Mouse (Mus musculus) hindbrain, embryonic 14.5 days (tissue): ENCODE results near the gene H3f3a. TPM values are rescaled to one million over a fixed set of nuclear protein-coding genes. Genes with fewer than 3 reads are reported as not detected.

Source experiments
- ATAC-seq: fragments of 200-750 bp; cut with Nextera tagmentation; 2 replicates; pipeline ENCODE4 v1.8.0; 2017; ENCODE audit warnings: moderate number of reproducible peaks, mild to moderate bottlenecking, moderate TSS enrichment, moderate library complexity; ENCODE audit not compliant: low FRiP score
- DNase-seq: peaks from one replicate; pipeline ENCODE4 v3.0.0-alpha.2; 2015; ENCODE audit warnings: low spot score
- H3K27ac ChIP-seq: fragments of 300-500 bp; sonication (generic); 2 replicates; pipeline ENCODE4 v1.5.1; 2014; ENCODE audit warnings: mild to moderate bottlenecking, moderate library complexity
- H3K27me3 ChIP-seq: fragments of 300-500 bp; sonication (generic); 2 replicates; pipeline ENCODE4 v1.6.1; 2014; ENCODE audit warnings: mild to moderate bottlenecking, low read length, mixed read lengths; ENCODE audit not compliant: control insufficient read depth, insufficient read depth
- H3K36me3 ChIP-seq: fragments of 300-500 bp; sonication (generic); replicated peaks from 2 replicates; pipeline ENCODE4 v1.6.1; 2014; ENCODE audit not compliant: control insufficient read depth, insufficient read depth
- H3K4me1 ChIP-seq: fragments of 300-500 bp; sonication (generic); replicated peaks from 2 replicates; pipeline ENCODE4 v1.6.1; 2014; ENCODE audit warnings: antibody characterized with exemption, low read length, mixed read lengths; ENCODE audit not compliant: control insufficient read depth, insufficient read depth
- H3K4me2 ChIP-seq: fragments of 300-500 bp; sonication (generic); replicated peaks from 2 replicates; pipeline ENCODE4 v1.6.1; 2014; ENCODE audit warnings: mild to moderate bottlenecking, moderate library complexity
- H3K4me3 ChIP-seq: fragments of 300-500 bp; sonication (generic); replicated peaks from 2 replicates; pipeline ENCODE4 v1.5.1; 2014; ENCODE audit warnings: mild to moderate bottlenecking, low read length
- H3K9ac ChIP-seq: fragments of 300-500 bp; sonication (generic); 2 replicates; pipeline ENCODE4 v1.6.1; 2014
- H3K9me3 ChIP-seq: fragments of 300-500 bp; sonication (generic); 2 replicates; pipeline ENCODE4 v1.6.1; 2016; ENCODE audit warnings: low read length; ENCODE audit not compliant: control insufficient read depth
- WGBS: fragments of 180-500 bp; shearing (Covaris S2); extraction: QIAGEN DNeasy Blood & Tissue Kit; methylation state at CpG from one replicate; pipeline ENCODE4 v1.1.7; 2014; 5-methylcytosine and 5-hydroxymethylcytosine counted together
- polyA plus RNA-seq: library from polyadenylated mRNA; unstranded; fragments of >200 nt; fragmentation: Nextera tagmentation; extraction: Ambion mirVana; gene quantifications from 2 replicates; pipeline ENCODE4 v1.2.1, GENCODE M21; 2014

Gene H3f3a
- 2,816 and 2,951 TPM in 2 replicates for polyA plus RNA-seq

DNA sequence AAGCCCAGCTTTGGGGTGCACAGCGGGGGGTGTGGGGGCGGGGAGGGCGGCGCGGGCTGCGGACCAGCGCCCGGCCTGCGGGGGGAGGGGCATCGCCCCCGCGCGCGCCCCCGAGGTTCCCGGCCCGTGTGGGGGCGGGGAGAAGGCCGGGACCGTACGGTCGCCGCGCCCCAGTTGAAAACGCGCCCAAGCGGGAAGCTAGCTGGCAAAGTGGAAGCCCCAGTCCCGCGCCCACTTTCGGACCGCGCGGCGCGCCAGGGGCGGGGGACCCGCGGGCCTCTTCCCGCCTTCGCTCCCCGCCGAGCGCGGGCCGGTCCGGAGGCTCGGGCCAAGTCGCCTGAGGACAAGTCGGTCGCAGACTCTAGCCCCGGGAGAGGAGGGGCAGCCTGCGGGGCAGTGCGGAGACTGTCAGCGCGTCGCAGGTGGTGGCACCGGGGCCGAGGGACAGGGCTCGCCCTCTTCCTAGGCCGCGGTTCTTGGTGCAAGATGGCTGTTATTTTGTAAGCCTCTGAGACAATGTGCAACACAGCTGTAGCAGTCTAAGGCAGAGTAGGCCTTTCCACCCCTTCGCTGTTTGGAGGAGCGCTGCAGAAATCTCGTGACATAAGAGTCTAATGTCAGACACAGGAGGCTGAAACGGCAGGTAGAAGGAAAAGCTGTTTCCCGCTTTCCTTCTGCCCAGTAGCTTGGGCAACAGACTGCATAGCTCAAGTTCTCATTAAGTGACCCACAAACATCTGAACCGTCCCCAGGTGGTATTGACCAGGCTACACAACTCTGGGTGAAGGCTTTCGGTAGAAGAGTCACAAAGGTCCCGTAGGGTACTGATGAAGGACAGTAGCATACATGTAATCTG is at the start of gene H3f3a:
H3f3a (minus strand) TSS at position 59 of the 856 bp plus-strand sequence.
- H3K27ac ChIP-seq = peak within 1 kb of the TSS; percentile 100
- H3K27me3 ChIP-seq = no peaks in the 10 kb centered on the region
- ATAC-seq (peak; percentile 82), DNase-seq (peak; percentile 62)
- WGBS = 1% methylated on average over 55 of the region's 69 CpGs
- peak within 1 kb of the TSS; percentile 67 for H3K4me2 ChIP-seq
- H3K36me3 ChIP-seq = peaks cover 20% of the 10 kb centered on the region
- H3K4me3 ChIP-seq = peak within 1 kb of the TSS; percentile 81
- H3K9ac ChIP-seq = peak within 1 kb of the TSS; percentile 92
- H3K9me3 ChIP-seq = no peaks in the 10 kb centered on the region
- H3K4me1 ChIP-seq = peaks cover 38% of the 10 kb centered on the region

DNA sequence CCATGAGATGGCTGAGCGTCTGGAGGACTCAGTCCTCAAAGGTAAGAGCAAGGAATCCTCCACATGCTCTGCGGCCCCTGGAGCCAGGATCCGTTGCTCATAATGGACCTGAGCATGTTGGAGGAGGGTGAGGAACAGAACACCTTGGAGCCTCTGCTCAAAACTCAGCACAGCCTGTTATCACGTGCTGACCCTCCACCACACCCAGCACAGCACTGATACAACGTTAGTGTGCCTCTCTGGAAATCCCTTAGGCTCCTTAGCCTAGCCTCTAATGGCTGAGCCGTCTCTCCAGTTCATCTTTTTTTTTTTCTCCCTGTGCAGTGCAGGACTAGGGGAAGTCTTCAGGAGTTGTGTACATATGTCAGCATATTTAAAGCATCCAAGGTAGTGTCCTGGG is 46.3 kb upstream of the H3f3a start:
- Histone ChIP-seq H3K27me3 (no peaks in the 10 kb centered on the region), H3K27ac (no peak overlapping the region), H3K4me1 (no peaks in the 10 kb centered on the region), H3K9me3 (no peaks in the 10 kb centered on the region), H3K4me2 (no peak overlapping the region), H3K9ac (no peak overlapping the region), H3K4me3 (no peak overlapping the region), H3K36me3 (peaks cover 86% of the 10 kb centered on the region)
- no peak for DNase-seq
- WGBS = 91% methylated on average over 6 of the region's 6 CpGs
- no peak for ATAC-seq

DNA sequence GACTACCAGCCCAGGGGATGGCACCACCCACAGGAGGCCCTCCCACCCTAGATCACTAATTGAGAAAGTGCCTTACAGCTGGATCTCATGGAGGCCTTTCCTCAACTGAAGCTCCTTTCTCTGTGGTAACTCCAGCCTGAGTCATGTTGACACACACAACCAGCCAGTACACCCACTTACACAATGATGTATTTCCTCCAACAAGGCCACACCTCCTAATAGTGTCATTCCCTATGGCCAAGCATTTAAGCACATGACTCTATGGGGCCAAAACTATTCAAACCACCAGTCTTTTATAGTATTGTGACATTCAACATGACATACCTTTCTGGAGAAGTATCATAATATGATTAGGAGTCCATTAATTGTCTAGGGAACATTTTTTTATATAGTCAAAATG is 45.0 kb upstream of the H3f3a start:
- ATAC-seq (no peak), DNase-seq (no peak)
- Histone ChIP-seq H3K9ac (no peak overlapping the region), H3K9me3 (no peaks in the 10 kb centered on the region), H3K36me3 (peaks cover 75% of the 10 kb centered on the region), H3K27ac (no peak overlapping the region), H3K4me2 (no peak overlapping the region), H3K4me1 (no peaks in the 10 kb centered on the region), H3K4me3 (no peak overlapping the region), H3K27me3 (no peaks in the 10 kb centered on the region)

DNA sequence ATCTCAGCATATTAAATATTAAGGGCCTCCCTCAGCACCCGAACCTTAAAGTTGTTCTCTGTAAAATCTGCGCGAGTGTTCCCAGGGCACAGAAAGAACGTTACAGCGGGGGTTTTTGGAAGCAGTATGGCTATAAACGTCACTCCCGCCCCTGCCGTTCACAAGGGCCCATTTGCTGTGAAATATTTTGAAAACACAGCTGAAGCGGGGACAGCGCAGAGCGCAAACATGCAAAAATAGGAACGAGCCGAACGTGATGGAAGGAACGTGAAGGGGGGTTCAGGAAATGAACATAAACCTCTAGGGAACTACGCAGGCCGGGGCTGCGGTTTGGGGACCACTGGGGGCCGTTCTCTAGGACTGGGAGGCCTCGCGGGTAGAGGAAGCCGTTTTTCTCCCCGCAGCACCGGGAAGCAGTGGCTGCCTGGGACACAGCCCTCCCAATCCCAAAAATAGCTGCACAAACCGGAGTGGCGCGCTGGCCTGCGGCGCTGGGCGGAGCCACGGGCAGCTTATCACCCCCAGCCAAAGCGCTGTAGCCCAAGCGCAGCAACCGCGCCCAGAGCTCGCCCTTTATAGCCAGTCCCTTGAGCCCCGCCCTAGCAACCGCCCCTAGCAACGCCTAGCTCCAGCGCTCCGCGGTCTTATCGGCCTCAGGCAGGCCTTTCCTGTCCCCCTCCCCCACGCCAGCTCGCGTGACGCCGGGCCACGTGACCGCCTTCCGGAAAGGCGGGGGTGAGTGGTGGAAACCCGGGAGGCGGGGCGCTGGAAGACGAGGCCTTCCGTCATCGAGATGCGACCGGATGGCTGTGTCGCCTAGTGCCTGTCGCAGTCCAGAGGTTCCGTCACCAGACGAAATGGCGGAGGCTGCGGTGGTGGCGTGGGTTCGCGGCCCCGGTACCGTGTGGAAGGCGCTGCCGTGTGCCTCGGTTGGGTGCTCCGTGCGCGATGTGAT is 36.9 kb upstream of the H3f3a start, which contains the start of gene Sde2:
Sde2 (plus strand) TSS at position 812 of the 955 bp plus-strand sequence.
- DNase-seq (peak; percentile 100), ATAC-seq (peak; percentile 95)
- Histone ChIP-seq H3K4me3 (peak within 1 kb of the TSS; percentile 73), H3K4me2 (peak within 1 kb of the TSS; percentile 77), H3K4me1 (peaks cover 40% of the 10 kb centered on the region), H3K27me3 (no peaks in the 10 kb centered on the region), H3K9me3 (no peaks in the 10 kb centered on the region), H3K36me3 (peaks cover under 1% of the 10 kb centered on the region), H3K9ac (peak within 1 kb of the TSS; percentile 80), H3K27ac (peak within 1 kb of the TSS; percentile 99)
- under 1% methylated on average over 75 of the region's 77 CpGs for WGBS

DNA sequence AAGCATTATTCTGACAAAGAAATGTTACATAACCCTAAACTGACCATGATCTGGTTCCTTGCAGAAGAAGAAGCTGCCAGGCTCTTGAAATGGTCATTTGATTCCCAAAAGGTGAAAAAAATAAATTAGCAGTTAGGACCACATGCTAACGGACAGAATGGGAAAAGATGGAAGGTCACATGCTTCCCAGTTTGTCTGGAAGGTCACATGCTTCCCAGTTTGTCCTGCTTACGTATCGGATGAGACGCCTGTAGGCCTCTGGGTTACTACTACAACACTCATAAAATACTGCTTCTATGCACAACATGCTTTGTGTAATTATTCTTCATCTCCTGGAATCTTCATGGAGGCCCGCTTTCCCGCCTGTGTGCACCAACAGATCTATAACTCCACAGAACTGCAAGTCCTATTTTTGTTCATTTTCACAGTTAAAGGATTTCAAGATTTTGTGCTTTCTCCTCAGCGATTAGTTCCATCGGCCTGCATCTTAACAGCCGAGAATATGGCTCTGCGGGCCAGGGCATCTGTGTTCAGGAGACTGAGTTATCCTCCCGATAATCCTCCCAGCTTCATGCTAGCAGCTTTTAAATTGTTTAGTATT is 36.1 kb upstream of the H3f3a start:
- H3K4me1 ChIP-seq = peaks cover 40% of the 10 kb centered on the region
- WGBS = 30% methylated on average over 11 of the region's 11 CpGs
- DNase-seq (peak; percentile 53), ATAC-seq (no peak)
- H3K9ac ChIP-seq = peak overlapping the region; percentile 80
- H3K27ac ChIP-seq = peak overlapping the region; percentile 99
- no peaks in the 10 kb centered on the region for H3K27me3 ChIP-seq
- H3K4me3 ChIP-seq = peak overlapping the region; percentile 73
- no peaks in the 10 kb centered on the region for H3K9me3 ChIP-seq
- no peaks in the 10 kb centered on the region; the same call in 1 of the 2 replicates for H3K36me3 ChIP-seq
- peak overlapping the region; percentile 71 for H3K4me2 ChIP-seq

DNA sequence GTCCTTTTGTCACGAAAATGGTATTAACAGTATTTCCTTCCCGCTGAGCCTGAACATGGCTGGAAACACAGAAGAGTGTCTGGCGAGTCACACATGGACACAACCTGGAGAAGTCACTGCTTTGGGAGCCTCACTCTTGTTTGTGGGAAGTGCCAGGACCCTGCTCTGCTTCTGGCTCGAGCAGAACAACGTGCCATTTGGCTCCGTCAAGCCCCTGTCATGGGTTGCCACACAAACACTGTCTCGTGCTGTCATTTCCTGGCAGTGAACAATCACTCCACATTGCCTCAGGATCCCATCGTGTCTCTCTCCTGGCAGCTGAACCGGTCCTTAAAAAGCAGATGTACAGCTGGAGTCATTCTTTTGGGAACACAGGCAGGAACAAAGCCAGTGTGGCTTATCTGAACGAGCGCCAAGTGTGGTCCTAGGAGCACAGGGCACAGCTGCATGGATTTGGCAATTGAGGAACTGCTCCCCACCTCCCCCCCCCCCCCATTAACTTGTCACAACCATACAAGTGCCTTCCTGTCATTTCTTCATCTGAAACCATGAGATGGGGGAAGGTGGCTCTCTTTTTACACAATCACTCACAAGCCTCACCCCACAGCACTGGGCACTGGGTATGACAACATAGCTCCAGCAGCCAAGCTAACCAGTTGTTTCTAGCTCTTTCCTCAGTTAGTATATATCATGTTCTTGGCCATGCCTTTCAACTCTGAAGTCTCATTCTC is 34.9 kb upstream of the H3f3a start:
- Histone ChIP-seq H3K9ac (peak overlapping the region; percentile 55), H3K27ac (peak overlapping the region; percentile 99), H3K9me3 (no peaks in the 10 kb centered on the region), H3K27me3 (no peaks in the 10 kb centered on the region), H3K4me3 (peak overlapping the region; percentile 27), H3K4me2 (peak overlapping the region; percentile 71), H3K4me1 (peaks cover 40% of the 10 kb centered on the region), H3K36me3 (no peaks in the 10 kb centered on the region)
- WGBS = 6% methylated on average over 11 of the region's 11 CpGs
- DNase-seq = peak; percentile 72
- ATAC-seq = peak; percentile 51

DNA sequence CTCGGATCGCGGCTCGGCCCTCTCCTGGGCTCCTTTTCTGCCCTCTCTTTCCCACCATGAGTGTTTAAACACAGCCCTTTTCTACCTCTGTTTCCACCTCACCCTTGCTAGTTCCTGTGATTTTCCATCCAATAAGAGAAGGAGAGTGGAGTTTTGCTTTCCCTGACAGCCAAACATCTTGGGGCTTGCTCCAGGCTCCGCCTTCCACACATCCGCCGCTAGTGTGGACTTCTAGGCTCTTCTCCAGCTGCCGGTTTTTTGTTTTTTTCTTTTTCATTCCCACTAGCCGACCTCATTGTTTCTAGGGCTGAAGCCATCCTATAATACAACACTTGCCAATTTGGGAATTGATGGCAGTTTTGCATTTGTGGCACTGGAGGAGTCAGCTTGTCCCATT is 34.4 kb upstream of the H3f3a start:
- H3K9ac ChIP-seq = peak overlapping the region; percentile 55
- H3K27me3 ChIP-seq = no peaks in the 10 kb centered on the region
- no peaks in the 10 kb centered on the region for H3K9me3 ChIP-seq
- H3K36me3 ChIP-seq = no peaks in the 10 kb centered on the region
- H3K4me2 ChIP-seq = peak overlapping the region; percentile 71
- H3K27ac ChIP-seq = peak overlapping the region; percentile 99
- ATAC-seq (peak; percentile 74), DNase-seq (peak; percentile 85)
- H3K4me1 ChIP-seq = peaks cover 40% of the 10 kb centered on the region
- WGBS = 3% methylated on average over 9 of the region's 9 CpGs
- H3K4me3 ChIP-seq = peak overlapping the region; percentile 27

DNA sequence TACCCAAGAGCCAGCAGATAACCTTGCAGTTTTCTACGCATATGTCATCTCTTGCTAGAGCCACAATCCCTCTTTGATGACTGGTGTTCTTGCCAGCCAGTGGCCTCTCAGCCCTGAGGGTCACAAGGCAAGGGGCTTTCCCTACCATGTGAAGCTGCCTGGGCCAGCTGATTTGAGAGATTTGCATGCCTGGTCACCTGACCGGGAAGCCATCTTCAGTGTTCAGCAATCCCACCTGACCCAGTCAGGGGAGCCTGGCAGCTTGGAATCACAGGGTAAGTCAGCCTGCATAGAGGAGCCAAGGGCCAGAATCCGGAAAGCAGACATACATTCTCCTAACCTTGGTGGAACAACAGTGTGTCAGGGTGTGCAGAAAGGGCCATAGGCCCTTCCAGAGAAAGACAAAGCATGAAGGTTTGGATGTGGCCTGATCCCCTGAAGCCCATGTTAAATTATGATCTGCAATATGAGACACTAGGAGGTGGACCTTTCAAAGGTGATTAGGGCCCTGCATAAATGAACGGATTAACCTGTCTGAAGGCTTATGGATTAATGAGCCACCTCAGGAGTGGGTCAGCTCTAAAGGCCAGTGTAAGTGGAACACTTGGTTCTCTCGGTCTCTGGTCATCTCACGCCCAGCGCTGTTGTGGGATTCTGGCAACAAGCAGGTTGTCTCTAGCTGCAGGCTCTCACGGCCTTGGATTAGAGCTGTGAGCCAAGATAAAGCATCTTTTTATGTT is 28.0 kb upstream of the H3f3a start:
- H3K4me1 ChIP-seq = no peaks in the 10 kb centered on the region
- ATAC-seq (no peak), DNase-seq (no peak)
- H3K9ac ChIP-seq = no peak overlapping the region
- H3K4me2 ChIP-seq = no peak overlapping the region
- H3K36me3 ChIP-seq = no peaks in the 10 kb centered on the region
- no peaks in the 10 kb centered on the region for H3K9me3 ChIP-seq
- no peaks in the 10 kb centered on the region for H3K27me3 ChIP-seq
- no peak overlapping the region for H3K4me3 ChIP-seq
- no peak overlapping the region for H3K27ac ChIP-seq
- WGBS = 86% methylated on average over 8 of the region's 8 CpGs
